Mouse (Mus musculus): ENCODE data around the gene Ubash3a. TPM values are rescaled to one million over a fixed set of nuclear protein-coding genes. Genes with fewer than 3 reads are reported as not detected.
A peak's percentile ranks its signal among the peaks of the same experiment; 100 is the strongest.

Gene Ubash3a
- polyA plus RNA-seq, 1 experiment from 2014 or later = 0.50 TPM

- H3K4me2 ChIP-seq (ENCODE audit: low read length) = no peak overlapping the region
- no peak for ATAC-seq (ENCODE audit: insufficient number of reproducible peaks, insufficient read depth, low FRiP score, low read depth)
- H3K27ac ChIP-seq (replicated peaks in 1 of 2; ENCODE audit: control insufficient read depth in 1 of 2, insufficient read depth in 1 of 2, low read depth in 2 of 2, low read length in 2 of 2) = no peak overlapping the region
- 80% methylated on average over 8 of the region's 8 CpGs for WGBS
- H3K9me3 ChIP-seq (ENCODE audit: control insufficient read depth, low read length) = no peaks in the 10 kb centered on the region
- H3K27me3 ChIP-seq (ENCODE audit: control insufficient read depth, insufficient read depth, low read length) = no peaks in the 10 kb centered on the region
- no peaks in the 10 kb centered on the region for H3K36me3 ChIP-seq (ENCODE audit: control insufficient read depth, insufficient read depth, low read length)
- no peak overlapping the region for H3K9ac ChIP-seq (ENCODE audit: low read length)
- H3K4me1 ChIP-seq (ENCODE audit: control insufficient read depth in 2 of 2, insufficient read depth in 2 of 2, low read length in 2 of 2) = peaks cover 7% of the 10 kb centered on the region in 2 experiments; a peak in 1 of 4 replicates
- no peak overlapping the region for H3K4me3 ChIP-seq (ENCODE audit: control insufficient read depth in 1 of 2, insufficient read depth in 1 of 2, low read depth in 1 of 2, low read length in 2 of 2)
These were observed 66.0 kb downstream of the Ubash3a start for GRCm38 (mm10) chr17:31273631-31274030.

- WGBS = 69% methylated on average over 6 of the region's 6 CpGs
- no peak for ATAC-seq (ENCODE audit: insufficient number of reproducible peaks, insufficient read depth, low FRiP score, low read depth)
These were observed 67.5 kb downstream of the Ubash3a start for GRCm38 (mm10) chr17:31275181-31275580.

GRCm38 (mm10) chr17:31276207-31276921, 68.7 kb downstream of the Ubash3a start:
- Histone ChIP-seq H3K27ac (replicated peaks in 1 of 2; ENCODE audit: control insufficient read depth in 1 of 2, insufficient read depth in 1 of 2, low read depth in 2 of 2, low read length in 2 of 2) (no peak overlapping the region), H3K27me3 (ENCODE audit: control insufficient read depth, insufficient read depth, low read length) (no peaks in the 10 kb centered on the region), H3K4me2 (ENCODE audit: low read length) (peak overlapping the region; percentile 65), H3K9me3 (ENCODE audit: control insufficient read depth, low read length) (no peaks in the 10 kb centered on the region), H3K36me3 (ENCODE audit: control insufficient read depth, insufficient read depth, low read length) (no peaks in the 10 kb centered on the region), H3K4me1 (ENCODE audit: control insufficient read depth in 2 of 2, insufficient read depth in 2 of 2, low read length in 2 of 2) (peaks cover 7% of the 10 kb centered on the region in 2 experiments; a peak in 1 of 4 replicates), H3K4me3 (ENCODE audit: control insufficient read depth in 1 of 2, insufficient read depth in 1 of 2, low read depth in 1 of 2, low read length in 2 of 2) (peak overlapping the region; percentile 49 to 53), H3K9ac (ENCODE audit: low read length) (peak overlapping the region; percentile 14; the same call in 1 of the 2 replicates)
- peak; percentile 20; the same call in 1 of the 2 replicates for ATAC-seq (ENCODE audit: insufficient number of reproducible peaks, insufficient read depth, low FRiP score, low read depth)
- WGBS = 24% methylated on average over 9 of the region's 9 CpGs

More at GRCm38 (mm10) chr17:31275181-31275580, 67.5 kb downstream of the Ubash3a start:
- Histone ChIP-seq H3K4me2 (ENCODE audit: low read length) (no peak overlapping the region), H3K27ac (replicated peaks in 1 of 2; ENCODE audit: control insufficient read depth in 1 of 2, insufficient read depth in 1 of 2, low read depth in 2 of 2, low read length in 2 of 2) (no peak overlapping the region), H3K36me3 (ENCODE audit: control insufficient read depth, insufficient read depth, low read length) (no peaks in the 10 kb centered on the region), H3K9me3 (ENCODE audit: control insufficient read depth, low read length) (no peaks in the 10 kb centered on the region), H3K4me1 (ENCODE audit: control insufficient read depth in 2 of 2, insufficient read depth in 2 of 2, low read length in 2 of 2) (peaks cover 7% of the 10 kb centered on the region in 2 experiments; a peak in 1 of 4 replicates), H3K9ac (ENCODE audit: low read length) (no peak overlapping the region), H3K4me3 (ENCODE audit: control insufficient read depth in 1 of 2, insufficient read depth in 1 of 2, low read depth in 1 of 2, low read length in 2 of 2) (no peak overlapping the region), H3K27me3 (ENCODE audit: control insufficient read depth, insufficient read depth, low read length) (no peaks in the 10 kb centered on the region)

- peak; percentile 75 for ATAC-seq (ENCODE audit: insufficient number of reproducible peaks, insufficient read depth, low FRiP score, low read depth)
- Histone ChIP-seq H3K4me2 (ENCODE audit: low read length) (peak within 1 kb of the TSS; percentile 65), H3K9ac (ENCODE audit: low read length) (peak within 1 kb of the TSS; percentile 14), H3K4me1 (ENCODE audit: control insufficient read depth in 2 of 2, insufficient read depth in 2 of 2, low read length in 2 of 2) (peaks cover 7% of the 10 kb centered on the region in 2 experiments; a peak in 1 of 4 replicates), H3K27ac (replicated peaks in 1 of 2; ENCODE audit: control insufficient read depth in 1 of 2, insufficient read depth in 1 of 2, low read depth in 2 of 2, low read length in 2 of 2) (no peak within 1 kb of the TSS), H3K4me3 (ENCODE audit: control insufficient read depth in 1 of 2, insufficient read depth in 1 of 2, low read depth in 1 of 2, low read length in 2 of 2) (peak within 1 kb of the TSS; percentile 49 to 53), H3K36me3 (ENCODE audit: control insufficient read depth, insufficient read depth, low read length) (no peaks in the 10 kb centered on the region), H3K27me3 (ENCODE audit: control insufficient read depth, insufficient read depth, low read length) (no peaks in the 10 kb centered on the region), H3K9me3 (ENCODE audit: control insufficient read depth, low read length) (no peaks in the 10 kb centered on the region)
- 10% methylated on average over 44 of the region's 44 CpGs for WGBS
These were observed 69.5 kb downstream of the Ubash3a start, which contains the start of gene Rsph1 for GRCm38 (mm10) chr17:31276922-31277918. Rsph1 (minus strand) TSS chr17:31277383.

GRCm38 (mm10) chr17:31277931-31278330, 70.3 kb downstream of the Ubash3a start:
- Histone ChIP-seq H3K36me3 (ENCODE audit: control insufficient read depth, insufficient read depth, low read length) (no peaks in the 10 kb centered on the region), H3K27ac (replicated peaks in 1 of 2; ENCODE audit: control insufficient read depth in 1 of 2, insufficient read depth in 1 of 2, low read depth in 2 of 2, low read length in 2 of 2) (no peak overlapping the region), H3K4me2 (ENCODE audit: low read length) (no peak overlapping the region), H3K4me3 (ENCODE audit: control insufficient read depth in 1 of 2, insufficient read depth in 1 of 2, low read depth in 1 of 2, low read length in 2 of 2) (no peak overlapping the region), H3K27me3 (ENCODE audit: control insufficient read depth, insufficient read depth, low read length) (no peaks in the 10 kb centered on the region), H3K4me1 (ENCODE audit: control insufficient read depth in 2 of 2, insufficient read depth in 2 of 2, low read length in 2 of 2) (peaks cover 7% of the 10 kb centered on the region in 2 experiments; a peak in 1 of 4 replicates), H3K9ac (ENCODE audit: low read length) (no peak overlapping the region), H3K9me3 (ENCODE audit: control insufficient read depth, low read length) (no peaks in the 10 kb centered on the region)
- 69% methylated on average over 4 of the region's 4 CpGs for WGBS
- ATAC-seq (ENCODE audit: insufficient number of reproducible peaks, insufficient read depth, low FRiP score, low read depth) = no peak

- no peak overlapping the region for H3K27ac ChIP-seq (replicated peaks in 1 of 2; ENCODE audit: control insufficient read depth in 1 of 2, insufficient read depth in 1 of 2, low read depth in 2 of 2, low read length in 2 of 2)
- ATAC-seq (ENCODE audit: insufficient number of reproducible peaks, insufficient read depth, low FRiP score, low read depth) = no peak
- 64% methylated on average over 9 of the region's 9 CpGs for WGBS
These were observed 71.9 kb downstream of the Ubash3a start for GRCm38 (mm10) chr17:31279541-31279940.

GRCm38 (mm10) chr17:31280269-31280668, 72.6 kb downstream of the Ubash3a start:
- Histone ChIP-seq H3K9me3 (ENCODE audit: control insufficient read depth, low read length) (no peaks in the 10 kb centered on the region), H3K4me3 (ENCODE audit: control insufficient read depth in 1 of 2, insufficient read depth in 1 of 2, low read depth in 1 of 2, low read length in 2 of 2) (no peak overlapping the region), H3K36me3 (ENCODE audit: control insufficient read depth, insufficient read depth, low read length) (no peaks in the 10 kb centered on the region), H3K27ac (replicated peaks in 1 of 2; ENCODE audit: control insufficient read depth in 1 of 2, insufficient read depth in 1 of 2, low read depth in 2 of 2, low read length in 2 of 2) (no peak overlapping the region), H3K4me2 (ENCODE audit: low read length) (no peak overlapping the region), H3K9ac (ENCODE audit: low read length) (no peak overlapping the region), H3K27me3 (ENCODE audit: control insufficient read depth, insufficient read depth, low read length) (no peaks in the 10 kb centered on the region), H3K4me1 (ENCODE audit: control insufficient read depth in 2 of 2, insufficient read depth in 2 of 2, low read length in 2 of 2) (peaks cover 7% of the 10 kb centered on the region in 2 experiments; a peak in 1 of 4 replicates)
- ATAC-seq (ENCODE audit: insufficient number of reproducible peaks, insufficient read depth, low FRiP score, low read depth) = no peak
- WGBS = 57% methylated on average over 6 of the region's 6 CpGs

More at GRCm38 (mm10) chr17:31279541-31279940, 71.9 kb downstream of the Ubash3a start:
- H3K27me3 ChIP-seq (ENCODE audit: control insufficient read depth, insufficient read depth, low read length) = no peaks in the 10 kb centered on the region
- H3K4me3 ChIP-seq (ENCODE audit: control insufficient read depth in 1 of 2, insufficient read depth in 1 of 2, low read depth in 1 of 2, low read length in 2 of 2) = no peak overlapping the region
- H3K4me2 ChIP-seq (ENCODE audit: low read length) = no peak overlapping the region
- peaks cover 7% of the 10 kb centered on the region in 2 experiments; a peak in 1 of 4 replicates for H3K4me1 ChIP-seq (ENCODE audit: control insufficient read depth in 2 of 2, insufficient read depth in 2 of 2, low read length in 2 of 2)
- H3K36me3 ChIP-seq (ENCODE audit: control insufficient read depth, insufficient read depth, low read length) = no peaks in the 10 kb centered on the region
- no peaks in the 10 kb centered on the region for H3K9me3 ChIP-seq (ENCODE audit: control insufficient read depth, low read length)
- H3K9ac ChIP-seq (ENCODE audit: low read length) = no peak overlapping the region
